Mouse (Mus musculus) myocyte (in vitro differentiated cells): ENCODE data around the gene Rela. TPM values are rescaled to one million over a fixed set of nuclear protein-coding genes. Genes with fewer than 3 reads are reported as not detected.

Experiments used
- H3K27me3 ChIP-seq: one replicate; pipeline ENCODE4 v1.6.1; 2011; ENCODE audit not compliant: control insufficient read depth, insufficient read depth, insufficient read length
- H3K36me3 ChIP-seq: one replicate; pipeline ENCODE4 v1.6.1; 2011; ENCODE audit not compliant: control insufficient read depth, insufficient read depth
- H3K4me2 ChIP-seq: one replicate; pipeline ENCODE4 v1.6.1; 2011; ENCODE audit warnings: low read depth, control low read depth
- H3K4me3 ChIP-seq: one replicate; pipeline ENCODE4 v1.5.1; 2011; ENCODE audit warnings: mild to moderate bottlenecking, control low read depth, moderate library complexity
- H3K79me2 ChIP-seq: one replicate; pipeline ENCODE4 v1.6.1; 2011; ENCODE audit not compliant: control insufficient read depth, insufficient read depth
- H3ac ChIP-seq: one replicate; pipeline ENCODE4 v1.6.1; 2011; ENCODE audit not compliant: control insufficient read depth, insufficient read length
- CEBPB ChIP-seq: IDR thresholded peaks from 2 replicates; pipeline ENCODE4 v1.6.1; 2011; ENCODE audit warnings: mild to moderate bottlenecking, moderate library complexity; ENCODE audit not compliant: poor library complexity, insufficient read depth, severe bottlenecking
- E2F4 ChIP-seq: IDR thresholded peaks from one replicate; pipeline ENCODE4 v1.6.1; 2011; ENCODE audit warnings: mild to moderate bottlenecking, control low read depth, moderate library complexity; ENCODE audit not compliant: insufficient read depth
- MAX ChIP-seq: IDR thresholded peaks from one replicate; pipeline ENCODE4 v1.6.1; 2011; ENCODE audit warnings: low read depth, mild to moderate bottlenecking, control low read depth
- MYOD1 ChIP-seq, 3 experiments: IDR thresholded peaks; one replicate each; pipeline ENCODE4 v1.6.1; 2011; ENCODE audit warnings: control low read depth in 2 of 3, low read depth in 2 of 3, mild to moderate bottlenecking in 2 of 3, moderate library complexity in 1 of 3; ENCODE audit not compliant: insufficient read length in 2 of 3, control insufficient read depth in 1 of 3
- MYOG ChIP-seq, 3 experiments: IDR thresholded peaks; one replicate each; pipeline ENCODE4 v1.6.1; 2011; ENCODE audit warnings: control low read depth in 2 of 3, low read depth in 2 of 3, mild to moderate bottlenecking in 2 of 3; ENCODE audit not compliant: insufficient read length in 2 of 3, control insufficient read depth in 1 of 3, insufficient read depth in 1 of 3
- POLR2A ChIP-seq: IDR thresholded peaks from one replicate; pipeline ENCODE4 v1.6.1; 2011; ENCODE audit warnings: low read depth, mild to moderate bottlenecking, control low read depth, moderate library complexity; ENCODE audit not compliant: insufficient read length
- POLR2AphosphoS2 ChIP-seq: IDR thresholded peaks from one replicate; pipeline ENCODE4 v1.6.1; 2011; ENCODE audit warnings: low read depth, control low read depth; ENCODE audit not compliant: insufficient read length
- REST ChIP-seq: IDR thresholded peaks from one replicate; pipeline ENCODE4 v1.6.1; 2011; ENCODE audit warnings: mild to moderate bottlenecking, control low read depth, moderate library complexity; ENCODE audit not compliant: insufficient read depth, insufficient read length
- SRF ChIP-seq: IDR thresholded peaks from one replicate; pipeline ENCODE4 v1.6.1; 2011; ENCODE audit warnings: low read depth; ENCODE audit not compliant: control insufficient read depth, insufficient read length
- TCF12 ChIP-seq: IDR thresholded peaks from one replicate; pipeline ENCODE4 v1.6.1; 2011; ENCODE audit warnings: mild to moderate bottlenecking, control low read depth; ENCODE audit not compliant: poor library complexity, insufficient read depth, severe bottlenecking
- TCF3 ChIP-seq: IDR thresholded peaks from one replicate; pipeline ENCODE4 v1.6.1; 2011; ENCODE audit warnings: low read depth, control low read depth; ENCODE audit not compliant: insufficient read length
- USF1 ChIP-seq: IDR thresholded peaks from one replicate; pipeline ENCODE4 v1.6.1; 2011; ENCODE audit warnings: low read depth, mild to moderate bottlenecking, control low read depth, moderate library complexity
- polyA plus RNA-seq: library from polyadenylated mRNA; unstranded; fragments of >200 nt; fragmentation: generic; extraction: Trizol; gene quantifications from one replicate; pipeline ENCODE4 v1.2.1, GENCODE M21; 2012; ENCODE audit warnings: missing spikeins

Rela gene
- polyA plus RNA-seq, 1 experiment, result 58.0 TPM

- Histone ChIP-seq H3K27me3 (no peaks in the 10 kb centered on the region), H3K79me2 (no peaks in the 10 kb centered on the region), H3K4me2 (no peak overlapping the region), H3ac (no peak overlapping the region), H3K4me3 (no peak overlapping the region), H3K36me3 (no peaks in the 10 kb centered on the region)
- TF ChIP-seq REST (no peak), TCF12 (no peak), E2F4 (no peak), MYOD1 (IDR thresholded peaks at IDR 0.05; ENCODE audit: control insufficient read depth in 1 of 3, insufficient read length in 2 of 3, low read depth in 2 of 3) (no peak), USF1 (no peak), POLR2A (no peak), SRF (no peak), CEBPB (no peak), MYOG (IDR thresholded peaks at IDR 0.05; ENCODE audit: control insufficient read depth in 1 of 3, insufficient read depth in 1 of 3, insufficient read length in 2 of 3, low read depth in 2 of 3) (no peak), MAX (no peak), POLR2AphosphoS2 (no peak), TCF3 (no peak)
These were observed 23.9 kb downstream of the Rela start for GRCm38 (mm10) chr19:5660942-5661751.

DNA sequence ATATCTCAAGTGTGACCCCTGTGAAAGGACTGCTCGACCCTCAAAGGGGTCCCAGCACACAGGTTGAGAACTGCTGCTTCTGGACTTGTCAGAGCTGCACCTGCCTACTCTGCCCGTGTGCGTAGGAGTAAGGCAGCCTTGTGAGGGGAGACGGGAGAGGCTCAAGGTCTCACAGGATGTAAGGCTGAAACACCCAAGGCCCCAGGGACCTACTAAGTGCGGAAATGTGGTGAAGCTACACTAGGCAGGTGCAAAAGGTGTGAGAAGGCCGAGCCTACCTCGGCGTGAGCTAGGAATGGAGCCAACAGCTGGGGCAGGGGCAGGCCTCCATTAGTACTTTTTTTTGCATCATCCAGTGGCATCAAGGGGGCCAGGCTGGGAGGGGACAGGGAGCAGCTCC, 25.0 kb downstream of the Rela start:
- peak overlapping the region; percentile 46 for H3K4me3 ChIP-seq
- H3ac ChIP-seq, result no peak overlapping the region
- H3K36me3 ChIP-seq, result no peaks in the 10 kb centered on the region
- no peaks in the 10 kb centered on the region for H3K79me2 ChIP-seq
- H3K4me2 ChIP-seq, result peak overlapping the region; percentile 78
- H3K27me3 ChIP-seq, result no peaks in the 10 kb centered on the region
- no peak for TF ChIP-seq TCF12
- no peak for TF ChIP-seq MAX
- no peak for TF ChIP-seq CEBPB
- TF ChIP-seq SRF, result no peak
- TF ChIP-seq MYOD1 (IDR thresholded peaks at IDR 0.05; ENCODE audit: control insufficient read depth in 1 of 3, insufficient read length in 2 of 3, low read depth in 2 of 3), result no peak
- TF ChIP-seq REST, result no peak
- no peak for TF ChIP-seq USF1
- TF ChIP-seq POLR2A, result no peak
- no peak for TF ChIP-seq E2F4
- no peak for TF ChIP-seq POLR2AphosphoS2
- TF ChIP-seq TCF3, result no peak
- TF ChIP-seq MYOG (IDR thresholded peaks at IDR 0.05; ENCODE audit: control insufficient read depth in 1 of 3, insufficient read depth in 1 of 3, insufficient read length in 2 of 3, low read depth in 2 of 3), result no peak

- Histone ChIP-seq H3K4me2 (peak within 1 kb of the TSS; percentile 78), H3K36me3 (no peaks in the 10 kb centered on the region), H3K27me3 (no peaks in the 10 kb centered on the region), H3K79me2 (no peaks in the 10 kb centered on the region), H3K4me3 (peak within 1 kb of the TSS; percentile 46), H3ac (peak within 1 kb of the TSS; percentile 6)
- TF ChIP-seq E2F4, result peak; percentile 30
- no peak for TF ChIP-seq USF1
- peak; percentile 98 for TF ChIP-seq POLR2AphosphoS2
- no peak for TF ChIP-seq CEBPB
- TF ChIP-seq MYOD1 (IDR thresholded peaks at IDR 0.05; ENCODE audit: control insufficient read depth in 1 of 3, insufficient read length in 2 of 3, low read depth in 2 of 3), result peak in 1 of 3 experiments; percentile 3
- TF ChIP-seq POLR2A, result peak; percentile 96
These were observed 26.0 kb downstream of the Rela start, which contains the start of gene Sipa1 for GRCm38 (mm10) chr19:5662981-5663913. Sipa1 (minus strand) TSS chr19:5663707.

- no peaks in the 10 kb centered on the region for H3K36me3 ChIP-seq
- no peak for TF ChIP-seq TCF12
- TF ChIP-seq MAX, result no peak
- no peak for TF ChIP-seq MYOG (IDR thresholded peaks at IDR 0.05; ENCODE audit: control insufficient read depth in 1 of 3, insufficient read depth in 1 of 3, insufficient read length in 2 of 3, low read depth in 2 of 3)
- no peak for TF ChIP-seq POLR2A
- no peak for TF ChIP-seq REST
- TF ChIP-seq CEBPB, result no peak
- no peak for TF ChIP-seq POLR2AphosphoS2
- TF ChIP-seq MYOD1 (IDR thresholded peaks at IDR 0.05; ENCODE audit: control insufficient read depth in 1 of 3, insufficient read length in 2 of 3, low read depth in 2 of 3), result no peak
- no peak for TF ChIP-seq TCF3
- TF ChIP-seq SRF, result no peak
- no peak for TF ChIP-seq USF1
- no peak overlapping the region for H3K4me3 ChIP-seq
- H3K4me2 ChIP-seq, result no peak overlapping the region
- no peaks in the 10 kb centered on the region for H3K27me3 ChIP-seq
- H3ac ChIP-seq, result no peak overlapping the region
- H3K79me2 ChIP-seq, result no peaks in the 10 kb centered on the region
These were observed 27.5 kb downstream of the Rela start for GRCm38 (mm10) chr19:5664669-5665257.
